Mouse (Mus musculus): ENCODE results near the gene Dpagt1.
"Not testable (repeated sequence)": the region's sequence is repeated elsewhere in the genome, so short reads cannot be mapped to it uniquely, and the experiment has no call there.

Dpagt1 gene

DNA sequence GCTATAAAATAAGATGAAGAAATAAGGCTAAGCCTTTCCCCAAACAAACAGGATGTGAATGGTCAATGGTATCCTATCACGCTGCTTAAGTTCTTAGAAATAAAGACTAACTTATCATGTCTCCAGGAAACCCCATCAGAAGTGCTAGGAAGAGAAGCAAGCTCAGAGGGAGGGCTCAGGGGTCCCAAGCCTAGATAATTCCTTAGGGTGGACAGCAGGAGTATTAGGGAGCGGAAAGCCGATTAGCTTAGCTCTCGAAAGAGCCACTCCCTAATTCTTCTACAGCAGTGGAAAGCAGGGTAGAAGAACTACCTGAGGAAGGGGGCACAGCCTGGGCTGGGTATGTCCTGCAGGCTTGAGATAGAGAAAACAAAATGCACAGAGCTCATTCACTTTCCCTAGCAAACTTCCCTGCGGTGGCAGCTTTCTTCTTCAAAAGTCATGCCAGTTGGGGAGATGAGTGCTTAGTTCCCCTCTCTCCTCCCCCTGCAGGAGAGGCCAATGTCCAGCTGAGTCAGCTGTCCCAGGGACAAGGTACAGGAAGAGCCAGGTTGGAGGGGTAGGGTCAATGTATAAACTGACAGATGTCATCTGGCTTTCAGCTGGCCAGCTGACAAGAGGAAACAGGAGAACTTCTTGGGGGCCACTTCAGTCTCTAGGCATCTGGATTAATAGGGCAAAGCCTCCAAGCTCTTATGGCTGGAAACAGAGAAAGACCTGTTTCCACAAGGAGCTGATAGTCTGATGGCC lies 7.6 kb upstream of the Dpagt1 start:
- DNase-seq (ENCODE audit: low spot score in 2 of 2) = no peak

DNA sequence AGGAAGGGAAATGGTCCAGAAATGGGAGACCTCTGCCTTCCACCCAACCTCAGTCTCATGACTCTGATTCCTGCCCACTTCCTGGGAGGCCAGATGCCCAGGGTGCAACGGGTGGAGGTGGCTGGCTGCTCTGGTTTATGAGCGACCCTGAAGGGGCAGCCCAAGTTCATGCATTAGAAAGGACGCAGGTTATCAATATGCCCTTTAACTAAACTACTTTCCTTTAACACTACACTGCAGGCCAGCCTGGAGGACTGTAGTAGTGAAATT lies 7.1 kb upstream of the Dpagt1 start:
- DNase-seq (ENCODE audit: low spot score in 2 of 2) = no peak

DNA sequence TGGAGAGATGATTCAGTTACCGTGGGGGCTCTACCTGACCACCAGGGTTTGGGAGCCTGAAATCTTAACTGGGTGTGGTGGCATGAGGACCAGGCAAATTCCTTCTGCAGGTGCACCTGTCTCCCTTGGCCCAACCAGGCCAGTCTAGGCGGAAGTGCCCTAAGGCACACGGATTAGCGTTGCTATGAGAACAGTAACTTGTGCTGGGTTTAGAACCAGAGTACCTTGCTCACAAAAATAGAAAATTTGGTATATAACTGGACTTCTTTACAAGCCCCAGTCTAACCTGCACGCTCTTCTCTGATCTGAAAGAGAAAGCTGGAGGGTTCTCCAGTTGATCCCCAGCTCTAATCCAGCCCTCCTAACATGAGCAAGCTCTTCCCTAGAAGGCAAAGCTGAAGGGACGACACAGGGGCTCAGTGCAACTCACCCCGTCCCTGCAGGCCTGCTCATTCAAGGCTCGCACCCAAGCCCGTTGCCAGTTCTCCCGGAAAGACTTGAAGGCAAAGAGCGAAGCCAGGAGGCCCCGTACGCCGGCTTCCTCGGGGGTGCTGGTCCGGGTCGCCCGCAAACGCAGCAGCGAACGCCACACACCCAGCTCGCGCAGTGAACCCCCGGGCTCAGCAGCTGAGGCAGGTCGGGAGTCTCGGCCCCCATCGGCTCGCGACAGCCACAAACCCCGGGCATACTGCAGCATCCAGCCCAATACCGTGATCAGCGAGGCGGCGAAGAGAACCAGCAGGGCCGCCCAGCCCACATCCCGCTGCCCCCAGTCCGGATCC lies 6.5 kb upstream of the Dpagt1 start:
- peak in 1 of 2 experiments; percentile 35 for DNase-seq (ENCODE audit: low spot score in 2 of 2)

DNA sequence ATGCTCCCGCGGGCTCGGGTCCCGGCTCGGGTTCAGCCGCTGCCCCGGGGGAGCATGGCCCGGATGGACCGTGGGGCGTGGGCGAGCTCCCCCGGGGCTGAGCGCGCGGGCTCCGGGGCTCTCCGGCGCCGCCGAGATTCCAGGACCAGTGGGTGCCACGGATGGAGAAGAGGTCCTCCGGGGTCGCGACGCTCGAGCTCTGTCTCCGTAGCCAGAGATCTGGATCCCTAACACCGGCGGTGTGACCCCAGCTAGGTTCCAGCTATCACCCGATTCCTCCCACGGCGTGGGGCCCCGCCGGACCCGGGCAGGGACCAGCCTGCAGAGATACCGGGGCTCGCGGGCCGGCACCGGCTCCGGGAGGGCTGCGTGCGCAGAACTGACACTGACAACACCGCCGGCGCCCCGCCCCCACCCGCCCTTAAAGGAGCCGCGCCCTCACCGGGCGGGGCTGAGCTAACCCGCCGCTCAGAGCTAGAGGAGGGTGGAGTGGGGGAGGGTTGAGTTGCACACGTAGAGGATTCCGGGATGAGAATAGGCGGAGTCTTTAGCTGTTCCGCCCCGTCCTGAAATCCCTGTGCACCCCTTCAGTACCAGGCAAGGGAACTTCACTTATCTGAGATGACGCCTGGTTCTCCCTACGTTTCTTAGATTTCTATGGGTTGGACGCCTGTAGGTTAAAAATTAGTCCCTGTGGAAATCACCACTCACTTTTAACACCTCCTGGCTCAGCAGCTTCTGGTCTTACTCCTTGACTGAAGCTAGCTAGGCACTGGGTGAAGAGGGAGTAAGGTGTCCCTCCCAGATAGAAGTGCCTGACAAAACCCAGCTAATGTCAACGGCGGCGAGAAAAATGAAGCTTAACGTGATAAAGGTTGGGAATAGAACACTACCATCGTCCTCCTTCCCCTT lies 5.7 kb upstream of the Dpagt1 start, which contains the start of gene C2cd2l:
C2cd2l (minus strand) TSS at position 399 of the 912 bp plus-strand sequence.
- DNase-seq (ENCODE audit: low spot score in 2 of 2) = peak; percentile 90

DNA sequence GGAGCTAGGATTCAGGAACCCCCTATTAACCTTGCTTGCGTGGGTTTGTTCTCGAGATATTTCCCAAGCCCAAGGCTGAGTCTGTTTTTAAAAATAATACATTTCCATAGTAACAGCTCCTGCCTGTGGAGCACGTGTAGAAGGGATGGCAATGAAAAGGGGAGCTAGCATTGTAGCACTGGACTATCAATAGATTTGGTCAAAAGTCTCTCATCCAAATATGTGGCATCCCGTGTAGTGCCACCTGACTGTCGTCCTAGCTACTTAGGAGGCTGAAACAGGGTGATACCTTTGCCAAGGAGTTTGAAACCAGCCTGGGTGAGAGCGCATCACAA lies 5.1 kb upstream of the Dpagt1 start:
- peak; percentile 46 to 56 for DNase-seq (ENCODE audit: low spot score in 2 of 2)

DNA sequence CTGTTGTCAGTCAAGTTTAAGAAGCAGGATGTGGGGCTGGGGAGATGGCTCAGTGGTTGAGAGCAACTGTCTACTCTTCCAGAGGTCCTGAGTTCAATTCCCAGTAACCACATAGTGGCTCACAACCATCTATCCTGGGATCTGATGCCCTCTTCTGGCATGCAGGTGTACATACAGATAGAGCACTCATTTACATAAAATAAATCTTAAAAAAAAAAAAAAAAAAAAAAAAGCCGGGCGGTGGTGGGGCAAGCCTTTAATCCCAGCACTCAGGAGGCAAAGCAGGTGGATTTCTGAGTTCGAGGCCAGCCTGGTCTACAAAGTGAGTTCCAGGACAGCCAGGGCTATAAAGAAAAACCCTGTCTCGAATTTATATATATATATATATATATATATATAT lies 2.2 kb upstream of the Dpagt1 start:
- not testable (repeated sequence) for DNase-seq (ENCODE audit: low spot score in 2 of 2)

DNA sequence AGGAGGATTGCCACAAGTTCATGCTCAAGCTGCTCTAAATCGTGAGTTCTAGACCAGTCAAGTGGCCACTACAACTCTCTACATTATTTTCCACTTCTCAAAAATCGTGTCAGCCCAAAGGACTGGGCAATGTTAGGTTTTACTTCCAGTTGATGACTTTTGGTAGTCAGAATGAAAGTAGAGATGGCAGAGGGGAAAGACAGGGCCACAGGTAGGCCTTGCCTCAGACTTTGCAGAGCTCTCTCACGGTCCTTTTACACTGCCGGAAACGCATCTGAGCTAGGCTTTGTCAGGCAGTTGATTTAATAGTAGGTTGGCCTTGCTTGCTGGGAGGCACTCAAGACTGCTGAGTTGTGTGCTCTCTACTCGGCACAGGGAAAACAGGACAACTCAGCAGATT lies 1.7 kb upstream of the Dpagt1 start:
- no peak for DNase-seq (ENCODE audit: low spot score in 2 of 2)

DNA sequence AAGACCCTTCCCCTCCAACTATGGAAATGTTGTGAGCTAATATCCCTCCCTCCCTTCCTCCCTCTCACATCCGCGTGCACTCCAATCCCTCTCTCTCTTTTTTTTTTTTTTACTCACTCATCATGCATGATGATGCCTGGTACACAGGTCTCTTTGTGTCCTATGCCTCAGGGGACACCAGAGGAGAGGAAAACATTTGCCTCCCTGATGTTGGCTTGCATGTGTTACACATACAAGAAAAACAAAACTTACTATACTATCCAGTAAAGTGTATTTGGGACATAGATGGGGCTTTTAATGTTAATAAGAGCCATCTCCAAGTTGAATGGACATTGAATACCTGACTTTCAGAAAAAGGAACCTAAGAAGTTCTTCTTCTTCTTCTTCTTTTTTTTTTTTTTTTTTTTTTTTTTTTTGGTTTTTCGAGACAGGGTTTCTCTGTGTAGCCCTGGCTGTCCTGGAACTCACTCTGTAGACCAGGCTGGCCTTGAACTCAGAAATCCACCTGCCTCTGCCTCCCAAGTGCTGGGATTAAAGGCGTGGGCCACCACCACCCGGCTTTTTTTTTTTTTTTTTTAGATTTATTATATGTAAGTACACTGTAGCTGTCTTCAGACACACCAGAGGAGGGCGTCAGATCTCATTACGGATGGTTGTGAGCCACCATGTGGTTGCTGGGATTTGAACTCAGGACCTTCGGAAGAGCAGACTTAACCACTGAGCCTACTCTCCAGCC lies 619 bp upstream of the Dpagt1 start:
- DNase-seq (ENCODE audit: low spot score in 2 of 2) = not testable (repeated sequence)

DNA sequence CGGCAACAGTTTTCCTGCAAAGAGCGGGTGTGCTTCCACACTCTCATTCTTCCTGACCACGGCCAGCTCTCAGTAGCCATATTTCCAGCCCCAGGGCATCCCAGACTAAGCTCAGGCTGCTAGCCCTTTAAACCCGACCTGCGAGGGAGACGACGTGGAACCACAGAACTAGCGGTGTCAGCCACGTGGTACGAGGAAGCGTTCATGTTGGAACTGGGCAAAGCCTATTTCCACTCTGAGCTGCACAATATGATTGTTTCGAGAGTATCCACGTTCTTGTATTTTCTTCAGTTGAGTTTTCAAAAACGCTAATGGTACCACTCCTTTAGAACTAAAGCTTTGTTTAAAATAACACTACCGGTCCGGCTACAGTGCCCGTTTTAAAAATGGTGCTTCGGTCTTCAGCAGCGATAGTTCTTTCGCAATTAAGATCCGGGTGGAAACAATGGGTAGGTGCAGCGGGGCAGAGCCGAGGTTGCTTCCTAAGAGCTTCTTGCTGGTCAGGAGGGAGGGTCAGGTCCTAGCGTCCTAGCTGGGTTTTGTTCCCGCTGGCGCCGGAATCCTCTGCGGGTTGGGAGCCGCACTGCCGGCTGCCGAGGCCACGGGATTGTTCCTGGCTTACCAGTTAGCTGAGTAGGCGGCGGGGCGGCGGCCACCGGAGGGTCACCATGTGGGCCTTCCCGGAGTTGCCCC lies 698 bp downstream of the Dpagt1 start:
- peak; percentile 86 for DNase-seq (ENCODE audit: low spot score in 2 of 2)

DNA sequence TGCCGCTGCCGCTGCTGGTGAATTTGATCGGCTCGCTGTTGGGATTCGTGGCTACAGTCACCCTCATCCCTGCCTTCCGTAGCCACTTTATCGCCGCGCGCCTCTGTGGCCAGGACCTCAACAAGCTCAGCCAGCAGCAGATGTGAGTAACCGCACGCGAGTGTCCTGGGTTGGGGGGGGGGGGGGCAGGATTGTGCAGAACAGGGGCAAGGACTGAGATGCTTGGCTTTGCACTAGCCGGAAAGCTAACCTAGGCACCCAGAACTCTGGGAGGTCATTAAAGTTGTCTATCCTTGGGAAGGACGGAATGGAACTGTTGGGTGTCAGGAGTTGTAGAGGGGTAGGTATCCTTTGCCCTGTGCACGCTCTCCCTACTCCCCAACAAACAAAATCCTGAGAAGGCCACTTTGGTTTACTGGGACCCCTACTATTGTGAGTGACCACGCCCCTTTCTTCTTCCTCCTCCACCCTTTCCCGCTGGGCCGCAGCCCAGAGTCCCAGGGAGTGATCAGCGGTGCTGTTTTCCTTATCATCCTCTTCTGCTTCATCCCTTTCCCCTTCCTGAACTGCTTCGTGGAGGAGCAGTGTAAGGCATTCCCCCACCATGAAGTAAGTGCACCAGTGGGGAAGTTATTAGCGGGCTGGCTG lies 1.4 kb downstream of the Dpagt1 start:
- no peak for DNase-seq (ENCODE audit: low spot score in 2 of 2)

DNA sequence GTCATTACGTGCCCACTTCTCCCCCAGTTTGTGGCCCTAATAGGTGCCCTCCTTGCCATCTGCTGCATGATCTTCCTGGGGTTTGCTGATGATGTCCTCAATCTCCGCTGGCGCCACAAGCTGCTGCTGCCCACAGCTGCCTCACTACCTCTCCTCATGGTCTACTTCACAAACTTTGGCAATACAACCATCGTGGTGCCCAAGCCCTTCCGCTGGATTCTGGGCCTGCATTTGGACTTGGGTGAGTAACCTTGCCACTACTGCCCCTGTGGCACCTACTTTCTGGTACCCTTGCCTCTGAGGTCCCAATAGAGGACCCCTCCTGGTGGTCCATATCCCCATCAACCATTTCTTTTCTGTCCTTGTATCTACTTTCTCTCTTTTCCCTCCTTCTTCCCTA lies 2.1 kb downstream of the Dpagt1 start:
- DNase-seq (ENCODE audit: low spot score in 2 of 2) = no peak

DNA sequence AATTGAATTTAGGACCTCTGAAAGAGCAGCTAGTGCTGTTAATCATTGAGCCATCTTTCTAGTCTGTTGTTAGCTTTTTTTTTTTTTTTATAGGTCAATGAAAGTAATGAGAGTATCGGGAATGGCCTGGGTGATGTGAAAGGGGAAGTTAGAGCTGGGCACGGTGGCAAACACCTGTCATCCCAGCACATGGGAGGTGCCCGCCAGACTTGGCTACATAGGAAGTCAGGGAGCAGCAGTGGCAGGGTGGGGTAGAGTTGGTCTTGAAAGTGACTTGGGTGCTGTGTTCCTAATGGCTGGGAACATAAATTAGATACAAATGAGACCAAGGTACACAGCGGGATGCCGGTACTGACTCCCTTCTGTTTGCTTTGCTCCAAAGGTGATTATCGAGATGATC lies 4.9 kb downstream of the Dpagt1 start:
- DNase-seq (ENCODE audit: low spot score in 2 of 2) = no peak

DNA sequence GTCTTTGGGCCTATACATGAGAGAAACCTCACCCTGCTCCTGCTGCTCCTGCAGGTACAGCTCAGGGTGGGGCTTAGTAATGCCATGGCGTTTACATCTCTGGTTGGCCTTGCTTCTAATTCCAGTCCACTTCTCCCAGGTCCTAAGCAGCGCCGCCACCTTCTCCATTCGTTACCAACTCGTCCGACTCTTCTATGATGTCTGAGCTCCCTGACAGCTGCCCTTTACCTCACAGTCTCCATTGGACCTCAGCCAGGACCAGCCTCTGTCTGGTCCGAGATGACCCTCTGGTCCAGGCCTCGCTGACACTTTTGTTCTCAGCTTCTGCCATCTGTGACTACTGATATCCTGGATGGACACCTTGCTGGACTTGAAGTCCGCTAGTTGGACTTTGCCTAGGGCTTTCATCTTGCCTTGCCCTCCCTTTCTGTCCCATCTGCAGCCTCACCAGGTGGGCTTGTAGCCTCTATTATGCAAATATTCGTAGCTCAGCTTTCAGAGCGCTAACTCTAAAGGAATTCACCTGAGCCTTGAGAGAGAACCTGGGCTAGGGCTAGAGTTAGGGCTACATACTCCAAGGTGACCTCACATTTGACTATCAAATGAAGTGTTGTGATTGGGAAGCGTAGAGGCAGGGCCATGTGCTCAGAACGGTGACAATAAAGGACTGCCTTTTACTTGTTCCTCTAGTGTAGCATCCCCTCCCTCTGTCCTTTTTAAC lies 7.3 kb downstream of the Dpagt1 start:
- no peak for DNase-seq (ENCODE audit: low spot score in 2 of 2)

DNA sequence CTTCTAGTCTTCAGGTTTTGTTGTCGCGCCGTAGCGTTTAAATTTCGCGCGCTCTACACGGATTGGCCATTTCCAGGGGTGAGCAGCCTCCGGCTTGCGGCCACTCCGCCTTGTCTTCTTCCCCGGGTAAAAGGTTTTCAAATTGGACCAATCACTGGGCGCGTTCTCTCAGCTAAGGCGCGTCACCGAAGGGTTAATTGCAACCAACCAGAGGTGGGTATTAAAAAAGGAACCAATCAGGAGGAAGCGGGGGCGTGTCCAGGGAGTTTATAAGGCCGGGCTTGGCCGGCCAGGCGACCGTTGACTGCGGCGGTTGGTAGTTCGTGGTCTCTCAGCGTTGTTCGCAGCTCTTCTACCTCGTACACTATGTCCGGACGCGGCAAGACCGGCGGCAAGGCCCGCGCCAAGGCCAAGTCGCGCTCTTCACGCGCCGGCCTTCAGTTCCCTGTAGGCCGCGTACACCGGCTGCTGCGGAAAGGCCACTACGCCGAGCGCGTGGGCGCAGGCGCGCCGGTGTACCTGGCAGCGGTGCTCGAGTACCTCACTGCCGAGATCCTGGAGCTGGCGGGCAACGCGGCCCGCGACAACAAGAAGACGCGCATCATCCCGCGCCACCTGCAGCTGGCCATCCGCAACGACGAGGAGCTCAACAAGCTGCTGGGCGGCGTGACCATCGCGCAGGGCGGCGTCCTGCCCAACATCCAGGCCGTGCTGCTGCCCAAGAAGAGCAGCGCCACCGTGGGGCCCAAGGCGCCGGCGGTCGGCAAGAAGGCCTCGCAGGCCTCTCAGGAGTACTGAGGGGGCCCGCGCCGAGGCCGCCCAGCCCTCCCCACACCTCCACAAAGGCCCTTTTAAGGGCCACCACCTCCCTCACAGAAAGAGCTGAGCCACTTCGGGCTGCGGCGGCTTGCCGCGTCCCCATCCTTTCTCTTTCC lies 8.8 kb downstream of the Dpagt1 start, which contains the start of gene H2afx:
H2afx (plus strand) TSS at position 299 of the 935 bp plus-strand sequence.
- DNase-seq (ENCODE audit: low spot score in 2 of 2) = peak; percentile 99

DNA sequence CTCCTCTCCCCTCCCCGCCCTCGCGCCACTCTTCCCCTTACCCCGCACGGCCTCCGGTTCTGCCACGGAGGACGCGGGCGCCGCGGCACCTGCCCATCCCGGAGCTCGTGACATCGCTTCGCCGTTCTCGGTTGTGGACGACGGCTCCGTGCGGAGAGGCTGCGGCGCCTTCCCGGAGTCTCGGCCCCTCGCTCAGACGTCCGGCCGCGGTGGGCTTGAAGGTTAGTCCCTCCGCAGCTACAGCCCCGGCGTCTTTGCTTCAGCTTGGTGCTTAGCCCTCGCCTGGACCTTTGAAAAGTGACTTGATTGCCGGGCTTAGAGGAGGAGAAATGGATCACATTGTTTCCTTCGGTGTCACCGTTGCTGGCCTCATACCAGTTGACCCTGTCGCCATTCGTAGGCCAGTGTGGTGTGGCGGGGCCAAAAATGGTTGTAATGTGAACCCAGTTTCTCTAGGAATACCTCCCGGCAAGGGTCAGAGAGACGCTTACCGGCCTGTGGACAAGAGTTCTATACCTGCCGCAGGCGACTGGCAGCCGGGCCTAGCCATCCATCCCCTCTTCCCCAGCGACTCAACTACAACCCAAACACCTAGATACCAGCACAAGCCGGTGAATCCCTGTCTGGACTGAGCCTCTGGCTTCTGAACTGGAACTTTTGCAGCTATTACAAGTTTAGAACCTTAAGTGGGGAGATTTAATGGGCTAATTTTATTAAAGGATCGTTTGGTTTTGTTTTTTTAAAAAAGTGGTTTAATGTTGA lies 9.7 kb downstream of the Dpagt1 start:
- DNase-seq (ENCODE audit: low spot score in 2 of 2) = no peak

DNA sequence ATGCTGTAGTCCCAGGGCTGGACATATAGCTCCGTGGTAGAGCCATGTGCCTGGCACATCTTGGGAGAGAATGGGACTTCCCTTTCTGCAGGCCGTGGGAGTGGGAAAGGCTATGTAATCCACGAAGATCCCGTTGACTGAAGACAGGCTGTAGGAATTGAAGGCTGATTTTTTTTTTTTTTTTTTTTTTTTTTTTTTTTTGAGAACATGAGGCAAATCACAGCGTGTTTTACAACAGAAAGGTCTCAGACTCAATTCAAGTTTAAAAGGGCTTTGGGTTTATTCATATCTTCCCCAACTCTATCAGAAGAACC lies 10.2 kb downstream of the Dpagt1 start:
- no peak for DNase-seq (ENCODE audit: low spot score in 2 of 2)

DNA sequence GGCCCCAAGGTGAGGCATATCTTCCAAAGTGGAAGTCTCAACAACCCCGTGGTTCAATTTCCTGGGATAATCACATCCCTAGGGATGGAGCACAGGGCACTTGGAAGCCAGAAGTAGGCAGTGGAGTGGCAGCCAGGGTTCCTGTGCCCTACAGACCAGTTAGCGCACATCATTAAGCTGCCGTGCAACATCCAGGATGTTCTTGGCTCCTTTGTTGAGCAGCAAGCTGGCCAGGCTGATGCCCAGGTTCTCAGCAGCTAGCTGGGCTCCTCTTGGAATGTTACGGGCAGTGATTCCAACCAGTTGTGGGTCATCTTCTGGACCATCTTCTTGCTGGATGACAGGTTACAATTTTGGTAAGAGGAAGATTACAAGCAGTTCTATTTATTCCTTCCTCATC lies 10.7 kb downstream of the Dpagt1 start:
- not testable (repeated sequence) for DNase-seq (ENCODE audit: low spot score in 2 of 2)

DNA sequence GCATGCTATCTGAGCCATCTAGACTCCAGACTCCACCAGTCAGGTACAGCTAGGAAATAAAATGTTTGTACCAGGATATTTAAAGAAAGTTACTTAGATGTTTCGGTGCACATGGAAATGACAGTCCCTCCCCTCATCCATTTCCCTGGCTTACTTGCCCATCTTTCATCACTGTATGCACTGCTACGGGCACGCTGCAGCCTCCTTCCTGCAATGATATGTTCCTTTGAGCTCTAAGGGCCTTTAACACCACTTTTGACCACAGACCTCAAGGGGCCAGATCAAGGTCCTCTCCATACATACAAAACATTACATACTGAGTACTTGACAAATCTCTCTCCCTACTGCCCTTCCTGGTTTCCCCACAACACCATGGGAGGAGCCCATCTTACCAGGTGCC lies 11.1 kb downstream of the Dpagt1 start:
- DNase-seq (ENCODE audit: low spot score in 2 of 2) = no peak

Data from right cerebral cortex, adult 2 months (tissue).